Mouse (Mus musculus) urinary bladder, postnatal 14 days (tissue): ENCODE measurements around the gene Gm20425.

Experiments used
- DNase-seq: peaks from one replicate; pipeline ENCODE4 v3.0.0; 2021; ENCODE audit warnings: low spot score

Gene Gm20425

GRCm38 (mm10) chr9:103230151-103230951 is at the start of gene Gm20425, which contains the start of gene Trf:
TSS of gene Gm20425 (minus strand) at chr9:103230307.
TSS of gene Trf (minus strand) at chr9:103230444.
- DNase-seq = peak; percentile 65

GRCm38 (mm10) chr9:103276876-103277275 is 46.8 kb upstream of the Gm20425 start:
- no peak for DNase-seq

- no peak for DNase-seq
Measured at GRCm38 (mm10) chr9:103275676-103276075, 45.6 kb upstream of the Gm20425 start.

- no peak for DNase-seq
Measured at GRCm38 (mm10) chr9:103274819-103275218, 44.7 kb upstream of the Gm20425 start.

GRCm38 (mm10) chr9:103271104-103271503 is 41.0 kb upstream of the Gm20425 start:
- no peak for DNase-seq

- DNase-seq = no peak
Measured at GRCm38 (mm10) chr9:103265778-103266177, 35.7 kb upstream of the Gm20425 start.

- no peak for DNase-seq
Measured at GRCm38 (mm10) chr9:103252906-103253305, 22.8 kb upstream of the Gm20425 start.

GRCm38 (mm10) chr9:103248618-103249017 is 18.5 kb upstream of the Gm20425 start:
- no peak for DNase-seq

- no peak for DNase-seq
Measured at GRCm38 (mm10) chr9:103246526-103247168, 16.5 kb upstream of the Gm20425 start.

- no peak for DNase-seq
Measured at GRCm38 (mm10) chr9:103243640-103244039, 13.5 kb upstream of the Gm20425 start.

GRCm38 (mm10) chr9:103241206-103241605 is 11.1 kb upstream of the Gm20425 start:
- DNase-seq = no peak

- no peak for DNase-seq
Measured at GRCm38 (mm10) chr9:103239471-103239870, 9.4 kb upstream of the Gm20425 start.

GRCm38 (mm10) chr9:103234565-103235165 is 4.6 kb upstream of the Gm20425 start:
- peak; percentile 58 for DNase-seq

- no peak for DNase-seq
Measured at GRCm38 (mm10) chr9:103234059-103234458, 4.0 kb upstream of the Gm20425 start.

GRCm38 (mm10) chr9:103233006-103233395 is 2.9 kb upstream of the Gm20425 start:
- no peak for DNase-seq

- DNase-seq = no peak
Measured at GRCm38 (mm10) chr9:103232232-103233005, 2.3 kb upstream of the Gm20425 start.

GRCm38 (mm10) chr9:103229037-103229867 is 855 bp downstream of the Gm20425 start:
- DNase-seq = no peak

- DNase-seq = no peak
Measured at GRCm38 (mm10) chr9:103228370-103229003, 1.6 kb downstream of the Gm20425 start.

GRCm38 (mm10) chr9:103227760-103228159 is 2.3 kb downstream of the Gm20425 start:
- no peak for DNase-seq

- DNase-seq = peak; percentile 30
Measured at GRCm38 (mm10) chr9:103226806-103227205, 3.3 kb downstream of the Gm20425 start.

GRCm38 (mm10) chr9:103225464-103225863 is 4.6 kb downstream of the Gm20425 start:
- DNase-seq = no peak
